Mouse (Mus musculus) cortical plate, adult 2 months (tissue): ENCODE data around the gene Rnf225. TPM values are rescaled to one million over a fixed set of nuclear protein-coding genes. Genes with fewer than 3 reads are reported as not detected.
"Not testable (repeated sequence)": the region's sequence is repeated elsewhere in the genome, so short reads cannot be mapped to it uniquely, and the experiment has no call there.

ENCODE experiments used
- H3K27ac ChIP-seq: fragments of 200-500 bp; 2 replicates; pipeline ENCODE4 v1.5.1; 2012; ENCODE audit warnings: low read length, control low read depth, inconsistent platforms; ENCODE audit not compliant: insufficient read depth
- H3K4me1 ChIP-seq: fragments of 200-500 bp; 2 replicates; pipeline ENCODE4 v1.6.1; 2011; ENCODE audit warnings: low read length; ENCODE audit not compliant: control insufficient read depth, insufficient read depth
- H3K4me3 ChIP-seq: fragments of 200-500 bp; 2 replicates; pipeline ENCODE4 v1.5.1; 2011; ENCODE audit warnings: mild to moderate bottlenecking, low read length, control low read depth; ENCODE audit not compliant: insufficient read depth
- CTCF ChIP-seq: fragments of 200-500 bp; IDR thresholded peaks from 2 replicates; pipeline ENCODE4 v1.5.1; 2011; ENCODE audit warnings: mild to moderate bottlenecking, control low read depth, low read length; ENCODE audit not compliant: insufficient read depth; ENCODE audit errors: extremely low read depth
- POLR2A ChIP-seq: fragments of 200-500 bp; IDR thresholded peaks from 2 replicates; pipeline ENCODE4 v1.6.1; 2011; ENCODE audit warnings: mild to moderate bottlenecking, low read length, control low read depth; ENCODE audit not compliant: insufficient read depth; ENCODE audit errors: extremely low read depth
- polyA plus RNA-seq: library from polyadenylated mRNA; depleted of rRNA; stranded (reverse); fragments of >200 nt; gene quantifications from 2 replicates; pipeline ENCODE4 v1.2.3, GENCODE M21; 2012; rRNA removed

The Rnf225 gene
- 0.96 and 1.0 TPM in 2 replicates for polyA plus RNA-seq

GRCm38 (mm10) chr7:12927191-12927680 lies at the start of gene Rnf225:
Gene Rnf225 (plus strand): TSS chr7:12927416.
- TF ChIP-seq POLR2A: no peak
- no peak for TF ChIP-seq CTCF
- Histone ChIP-seq H3K4me3 (peak within 1 kb of the TSS; percentile 24; the same call in 1 of the 2 replicates), H3K4me1 (peaks cover 2% of the 10 kb centered on the region; the same call in 1 of the 2 replicates), H3K27ac (no peak within 1 kb of the TSS)

- TF ChIP-seq POLR2A (no peak), CTCF (no peak)
- H3K27ac ChIP-seq: no peak overlapping the region
- peaks cover 3% of the 10 kb centered on the region; the same call in 1 of the 2 replicates for H3K4me1 ChIP-seq
- H3K4me3 ChIP-seq: no peak overlapping the region
Observed at GRCm38 (mm10) chr7:12880036-12880435, 47.2 kb upstream of the Rnf225 start.

GRCm38 (mm10) chr7:12880497-12880896 lies 46.7 kb upstream of the Rnf225 start:
- peak overlapping the region; percentile 70 for H3K4me3 ChIP-seq
- H3K27ac ChIP-seq, H3K4me1 ChIP-seq: not testable (repeated sequence)

GRCm38 (mm10) chr7:12880911-12881660 lies 46.1 kb upstream of the Rnf225 start, which contains the start of gene Zfp128:
Gene Zfp128 (plus strand): TSS chr7:12881177.
- peak; percentile 69 for TF ChIP-seq POLR2A
- no peak for TF ChIP-seq CTCF
- H3K27ac ChIP-seq: no peak within 1 kb of the TSS
- peak within 1 kb of the TSS; percentile 70 for H3K4me3 ChIP-seq
- H3K4me1 ChIP-seq: peaks cover 3% of the 10 kb centered on the region; the same call in 1 of the 2 replicates

GRCm38 (mm10) chr7:12886563-12887266 lies 40.5 kb upstream of the Rnf225 start:
- no peak overlapping the region for H3K27ac ChIP-seq
- TF ChIP-seq POLR2A (no peak), CTCF (no peak)
- no peak overlapping the region for H3K4me3 ChIP-seq

GRCm38 (mm10) chr7:12887585-12887984 lies 39.6 kb upstream of the Rnf225 start:
- no peak for TF ChIP-seq CTCF
- no peak for TF ChIP-seq POLR2A
- no peak overlapping the region for H3K27ac ChIP-seq

More at GRCm38 (mm10) chr7:12886563-12887266, 40.5 kb upstream of the Rnf225 start:
- peaks cover 2% of the 10 kb centered on the region; the same call in 1 of the 2 replicates for H3K4me1 ChIP-seq

GRCm38 (mm10) chr7:12890928-12891327 lies 36.3 kb upstream of the Rnf225 start:
- Histone ChIP-seq H3K4me3 (no peak overlapping the region), H3K27ac (no peak overlapping the region), H3K4me1 (no peaks in the 10 kb centered on the region)
- no peak for TF ChIP-seq POLR2A
- TF ChIP-seq CTCF: no peak

More at GRCm38 (mm10) chr7:12887585-12887984, 39.6 kb upstream of the Rnf225 start:
- no peaks in the 10 kb centered on the region for H3K4me1 ChIP-seq
- H3K4me3 ChIP-seq: no peak overlapping the region

GRCm38 (mm10) chr7:12891334-12891733 lies 35.9 kb upstream of the Rnf225 start:
- TF ChIP-seq POLR2A: no peak
- TF ChIP-seq CTCF: no peak
- no peaks in the 10 kb centered on the region for H3K4me1 ChIP-seq
- no peak overlapping the region for H3K4me3 ChIP-seq
- H3K27ac ChIP-seq: no peak overlapping the region

- no peak within 1 kb of the TSS for H3K27ac ChIP-seq
- TF ChIP-seq CTCF: no peak
- TF ChIP-seq POLR2A: peak; percentile 65; the same call in 1 of the 2 replicates
- peak within 1 kb of the TSS; percentile 60 for H3K4me3 ChIP-seq
- no peaks in the 10 kb centered on the region; the same call in 1 of the 2 replicates for H3K4me1 ChIP-seq
Observed at GRCm38 (mm10) chr7:12897655-12898410, 29.4 kb upstream of the Rnf225 start, which contains the start of gene Zscan22. Gene Zscan22 (plus strand): TSS chr7:12897815.
